Mouse (Mus musculus) C2C12 (cell line): ENCODE data around the gene Btbd2.

Experiments used
- CTCF ChIP-seq: IDR thresholded peaks from one replicate; pipeline ENCODE4 v1.5.1; 2011; ENCODE audit not compliant: control insufficient read depth, insufficient read depth, insufficient read length
- MAX ChIP-seq: IDR thresholded peaks from one replicate; pipeline ENCODE4 v1.6.1; 2011; ENCODE audit warnings: mild to moderate bottlenecking, control low read depth

- no peak for TF ChIP-seq CTCF
- no peak for TF ChIP-seq MAX
Measured at GRCm38 (mm10) chr10:80635345-80635744, 21.5 kb downstream of the Btbd2 start.
